ENCODE assay signal across 21 mouse cellular contexts in the genomic region with DNA sequence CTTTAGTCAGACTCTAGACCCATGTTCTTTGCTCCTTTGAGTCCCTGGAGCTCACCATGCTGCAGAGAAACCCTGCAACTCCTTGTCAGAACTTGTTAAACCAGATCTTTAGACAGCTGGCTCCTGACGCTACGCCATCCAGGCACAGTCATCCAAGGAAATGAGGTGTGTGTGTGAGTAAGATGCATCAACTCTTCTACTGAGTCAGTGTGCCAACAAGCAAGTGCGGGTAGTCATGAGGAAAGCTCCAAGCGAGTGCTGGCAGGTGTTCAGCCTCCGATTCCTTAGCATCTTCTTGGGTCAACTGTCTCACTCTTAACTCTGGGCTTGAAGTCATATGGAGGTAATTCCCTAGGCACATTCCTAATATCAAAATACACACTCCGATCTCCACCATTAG.
"Had no signal": no experiment of that assay in that cellular context is flagged by ENCODE, and none has a peak within 500 bp of the region (broad histone marks: within the 10 kb centered on the region; RNA-seq: fewer than 3 reads in every experiment).

No protein-coding gene starts in this region.

- H3K4me3 ChIP-seq: heart, adult 2 months; heart, embryonic 12.5 days; hindbrain, embryonic 13.5 days; hindbrain, embryonic 15.5 days; layer of hippocampus, adult 2 months; limb, embryonic 10.5 days; limb, embryonic 12.5 days; liver, embryonic 13.5 days; liver, embryonic 15.5 days had no signal

- H3K36me3 ChIP-seq: heart, embryonic 12.5 days; hindbrain, embryonic 13.5 days; hindbrain, embryonic 15.5 days; limb, embryonic 10.5 days; limb, embryonic 12.5 days; liver, embryonic 13.5 days; liver, embryonic 15.5 days had no signal

- H3K4me2 ChIP-seq: heart, embryonic 12.5 days; hindbrain, embryonic 13.5 days; hindbrain, embryonic 15.5 days; limb, embryonic 12.5 days; liver, embryonic 11.5 days; liver, embryonic 13.5 days; liver, embryonic 15.5 days had no signal

- DNase-seq: forebrain, postnatal 0 days; gastrocnemius, postnatal 14 days; gastrocnemius, postnatal 36 days; heart, adult 2 months; heart, postnatal 10 days; kidney, adult 18-20 months; kidney, adult 8-10 months; kidney, postnatal 10 days; kidney, postnatal 25 days; kidney, postnatal 4 days; liver; liver, embryonic 13.5 days had no signal

- H3K9ac ChIP-seq: forebrain, postnatal 0 days; heart, embryonic 12.5 days; hindbrain, embryonic 13.5 days; hindbrain, embryonic 15.5 days; limb, embryonic 12.5 days; liver, embryonic 13.5 days; liver, embryonic 15.5 days had no signal

- H3K9me3 ChIP-seq: heart, embryonic 12.5 days; hindbrain, embryonic 13.5 days; hindbrain, embryonic 15.5 days; limb, embryonic 10.5 days; limb, embryonic 12.5 days; liver, embryonic 13.5 days; liver, embryonic 15.5 days had no signal

- ATAC-seq: forebrain, postnatal 0 days; intestine, embryonic 16.5 days had no signal

- H3K4me1 ChIP-seq: heart, embryonic 12.5 days; limb, embryonic 10.5 days; limb, embryonic 12.5 days; liver, embryonic 13.5 days; liver, embryonic 15.5 days had no signal

- H3K27ac ChIP-seq: heart, adult 2 months; hindbrain, embryonic 13.5 days; hindbrain, embryonic 15.5 days; layer of hippocampus, adult 2 months; limb, embryonic 10.5 days; limb, embryonic 12.5 days; liver, embryonic 13.5 days; liver, embryonic 15.5 days had no signal

- H3K27me3 ChIP-seq: heart, embryonic 12.5 days; hindbrain, embryonic 13.5 days; hindbrain, embryonic 15.5 days; limb, embryonic 12.5 days; liver, embryonic 13.5 days; liver, embryonic 15.5 days had no signal
